Mouse (Mus musculus): ENCODE data around the gene Kif5a.

Gene Kif5a

DNA sequence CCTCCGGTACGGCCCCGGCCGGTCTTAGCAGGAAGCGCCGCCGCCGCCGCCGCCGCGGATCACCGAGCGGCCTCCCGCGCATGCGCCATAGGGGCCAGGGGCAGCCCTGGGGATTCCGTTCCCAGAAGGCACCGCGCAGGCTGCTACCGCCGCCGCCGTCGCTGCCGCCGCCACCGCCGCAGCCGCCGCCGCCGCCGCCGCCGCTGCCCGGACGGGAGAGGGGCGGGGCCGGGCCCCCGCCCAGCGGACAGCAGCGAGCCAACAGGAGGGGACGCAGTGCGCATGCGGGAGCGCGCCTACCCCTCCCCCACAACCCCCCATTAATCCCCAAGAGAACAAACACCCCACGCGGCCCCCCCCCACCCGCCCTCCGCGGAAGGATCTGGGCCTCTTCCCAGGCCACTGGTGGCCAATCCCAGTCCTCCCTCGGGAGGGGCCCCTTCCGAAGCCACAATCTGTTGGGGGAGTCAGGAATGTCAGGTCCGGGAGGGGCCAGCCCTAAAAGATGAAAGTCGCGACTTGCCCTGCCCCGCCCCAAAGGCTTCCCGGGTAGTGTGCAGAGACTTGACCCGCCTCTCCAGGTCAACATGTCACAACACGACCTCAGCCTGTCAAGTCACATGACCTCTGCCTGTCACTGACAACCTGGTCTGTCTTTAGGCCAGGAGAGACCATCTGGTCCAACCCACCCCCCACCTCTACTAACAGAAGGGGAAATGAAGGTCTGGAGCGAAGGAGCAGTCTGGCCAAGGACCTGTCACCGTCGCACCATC, 25.8 kb upstream of the Kif5a start, which contains the start of gene Mbd6:
Mbd6 (minus strand) TSS at position 219 of the 773 bp plus-strand sequence.
- DNase-seq, result peak; percentile 94

GRCm38 (mm10) chr10:127288328-127288799, 25.2 kb upstream of the Kif5a start:
- DNase-seq, result no peak

GRCm38 (mm10) chr10:127287936-127288293, 24.8 kb upstream of the Kif5a start:
- DNase-seq, result no peak

DNA sequence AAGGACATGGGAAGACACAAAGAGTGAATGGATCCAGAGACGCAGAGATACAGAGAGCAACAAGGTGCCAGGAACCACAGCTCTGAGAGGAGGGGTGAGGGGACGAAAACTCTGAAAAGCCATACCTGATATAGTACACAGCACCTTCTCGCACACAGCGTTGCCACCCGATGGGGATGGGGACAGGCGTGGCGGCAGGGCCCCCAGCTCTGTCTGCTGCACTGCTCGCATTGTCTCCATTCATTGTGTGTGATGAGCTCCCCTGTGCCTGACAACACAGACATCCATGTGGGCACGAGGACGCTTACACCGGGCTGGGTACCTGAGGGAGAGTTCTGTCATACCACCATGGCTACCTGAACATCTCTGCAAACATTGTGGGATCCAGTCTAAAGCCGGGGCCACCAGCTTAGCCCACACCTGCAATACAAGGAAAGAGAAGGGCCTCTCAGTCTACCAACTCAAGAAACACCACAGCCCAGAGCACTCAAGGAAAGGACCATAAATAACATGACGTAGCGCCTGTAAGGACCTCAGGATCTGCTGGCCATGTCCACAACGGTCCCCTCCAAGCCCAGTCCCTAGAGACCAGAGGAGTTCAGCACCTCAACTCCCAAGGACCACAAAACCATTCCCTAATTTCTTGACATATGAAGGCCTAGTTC, 24.3 kb upstream of the Kif5a start:
- no peak for DNase-seq

- DNase-seq, result peak; percentile 25
These were observed 23.6 kb upstream of the Kif5a start for GRCm38 (mm10) chr10:127286730-127287129.

GRCm38 (mm10) chr10:127286194-127286593, 23.0 kb upstream of the Kif5a start:
- no peak for DNase-seq

DNA sequence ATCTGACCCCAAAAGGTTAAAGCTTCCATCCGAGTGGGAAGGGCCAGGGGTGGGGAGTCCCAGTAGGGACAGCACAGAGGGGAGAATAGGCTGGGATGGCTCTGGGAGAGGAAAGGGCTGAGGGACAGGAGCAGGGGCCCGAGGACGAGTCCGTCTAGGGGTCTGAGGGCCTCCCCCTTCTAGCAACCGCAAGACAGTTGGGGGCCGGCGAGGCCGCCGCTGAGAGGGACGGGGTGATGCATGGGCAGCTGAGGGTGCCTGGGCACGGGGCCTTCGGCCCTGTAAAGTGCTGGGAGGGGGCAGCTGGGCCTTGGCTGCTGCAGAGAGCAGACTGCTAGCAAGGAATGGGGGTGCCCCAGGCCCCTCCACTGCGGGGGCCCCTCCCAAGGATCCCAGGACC, 22.5 kb upstream of the Kif5a start:
- no peak for DNase-seq

DNA sequence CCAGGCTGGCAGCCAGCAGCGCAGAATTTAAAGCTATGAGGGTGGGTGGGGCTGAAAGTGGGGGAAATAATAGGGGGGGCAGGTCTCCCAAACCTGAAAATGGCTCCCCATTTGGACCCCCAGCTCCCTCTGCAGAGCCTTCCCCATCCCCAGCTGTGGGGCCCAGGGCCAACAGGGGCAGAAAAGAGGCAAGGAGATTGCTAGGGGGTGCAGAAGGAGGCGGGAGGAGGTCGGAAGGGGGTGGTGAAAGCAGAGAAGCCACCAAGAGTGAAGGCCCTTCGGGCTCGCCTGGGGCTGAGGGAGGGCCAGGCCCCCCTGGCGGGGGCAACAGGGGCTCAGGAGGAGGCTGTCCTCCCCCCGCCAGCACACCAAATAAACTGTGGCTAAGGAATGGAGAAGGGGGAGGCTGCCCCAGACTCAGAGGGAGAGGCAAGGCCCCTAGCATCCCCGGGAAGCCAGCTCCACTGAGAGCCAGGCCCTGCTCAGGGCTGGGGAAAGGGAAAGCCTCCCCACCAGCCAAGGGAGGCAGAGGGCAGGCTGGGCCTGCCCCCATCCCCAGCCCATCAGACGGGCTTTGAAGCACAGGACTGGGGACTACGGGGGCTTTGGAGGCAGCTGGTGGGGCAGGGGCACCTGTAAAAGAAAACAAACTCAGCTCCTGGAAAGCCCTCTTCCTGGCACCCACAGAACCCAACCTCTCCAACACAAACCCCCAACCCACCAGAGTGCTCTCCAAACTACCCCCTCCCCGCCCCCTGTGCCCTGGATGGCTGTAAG, 21.8 kb upstream of the Kif5a start:
- no peak for DNase-seq

- DNase-seq, result no peak
These were observed 21.0 kb upstream of the Kif5a start for GRCm38 (mm10) chr10:127284105-127284622.

DNA sequence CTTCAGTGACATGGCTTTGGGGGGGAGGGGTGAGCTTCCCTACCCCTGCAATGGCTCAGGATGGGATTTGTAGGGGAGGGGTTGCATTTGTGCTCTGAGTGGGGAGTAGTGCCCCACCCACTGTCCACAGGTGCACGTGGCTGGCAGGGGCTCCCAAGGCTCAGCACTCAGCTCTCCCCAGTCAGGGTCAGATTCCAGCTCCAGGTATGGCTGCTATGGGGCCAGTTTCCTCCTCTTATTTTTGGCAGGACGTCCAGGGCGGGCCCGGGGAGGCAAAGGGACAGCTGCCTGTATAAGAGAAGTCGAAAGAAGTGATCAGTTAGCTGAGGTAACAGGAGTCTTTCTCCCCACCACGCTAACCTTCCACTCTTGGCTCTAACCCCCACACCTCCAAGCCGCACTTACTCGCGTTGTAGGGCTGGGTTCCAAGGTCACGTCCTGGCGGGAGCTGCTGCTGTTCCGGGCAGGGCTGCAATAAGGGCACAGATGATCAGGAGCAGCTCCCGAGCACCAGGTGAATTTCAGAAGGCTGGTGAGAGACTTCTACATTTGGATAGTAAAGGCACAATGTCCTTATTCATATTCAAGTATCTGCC, 19.6 kb upstream of the Kif5a start:
- DNase-seq, result no peak

DNA sequence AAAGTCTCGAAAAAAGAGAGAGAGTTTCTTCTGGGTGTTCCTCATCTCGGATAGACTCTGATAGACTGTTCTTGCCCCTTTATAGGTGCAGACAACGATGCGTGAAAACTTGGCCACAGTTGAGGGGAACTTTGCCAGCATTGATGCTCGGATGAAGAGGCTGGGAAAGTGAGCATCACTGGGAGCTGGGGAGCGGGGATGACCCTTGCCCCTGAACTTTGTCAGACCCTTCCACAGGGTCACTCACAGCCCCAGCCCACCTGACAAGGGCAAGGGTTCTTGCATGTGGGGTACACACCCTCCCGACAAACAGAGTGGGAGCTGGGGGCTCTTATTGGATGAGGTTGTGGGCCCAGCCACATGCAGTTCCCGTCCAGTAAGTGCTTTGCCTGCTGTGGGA, 18.2 kb upstream of the Kif5a start:
- DNase-seq, result no peak

GRCm38 (mm10) chr10:127279730-127280129, 16.6 kb upstream of the Kif5a start:
- DNase-seq, result no peak

GRCm38 (mm10) chr10:127274261-127275022, 11.3 kb upstream of the Kif5a start:
- DNase-seq, result no peak

GRCm38 (mm10) chr10:127272371-127272770, 9.2 kb upstream of the Kif5a start:
- DNase-seq, result no peak

DNA sequence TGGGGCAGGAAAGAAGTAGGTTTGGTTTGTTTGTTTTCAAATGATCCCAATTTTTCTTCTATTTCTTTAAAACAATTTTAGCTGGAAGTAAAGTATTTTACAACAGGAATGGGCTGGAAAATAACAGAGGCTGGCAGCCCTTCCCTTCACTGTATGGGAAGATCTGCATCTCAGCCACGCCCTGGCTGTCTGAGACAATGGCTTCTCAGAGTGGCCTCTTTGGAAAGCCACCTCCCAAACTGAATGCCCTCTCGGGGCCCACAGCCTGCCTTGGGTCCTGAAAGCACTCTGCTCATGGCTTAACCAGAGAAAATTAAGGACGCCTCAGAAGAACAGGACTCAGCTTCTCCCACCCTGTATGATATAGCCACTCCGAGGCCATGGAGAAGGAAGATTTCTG, 6.7 kb upstream of the Kif5a start:
- no peak for DNase-seq

- DNase-seq, result no peak
These were observed 5.9 kb upstream of the Kif5a start for GRCm38 (mm10) chr10:127269036-127269435.

GRCm38 (mm10) chr10:127268401-127268800, 5.3 kb upstream of the Kif5a start:
- DNase-seq, result no peak

- peak; percentile 17 for DNase-seq
These were observed 4.2 kb upstream of the Kif5a start for GRCm38 (mm10) chr10:127267318-127267717.

- DNase-seq, result peak; percentile 97
These were observed 3.3 kb upstream of the Kif5a start, which contains the start of gene Dctn2 for GRCm38 (mm10) chr10:127266112-127267091. Dctn2 (plus strand) TSS chr10:127266368.

GRCm38 (mm10) chr10:127265727-127266111, 2.6 kb upstream of the Kif5a start:
- DNase-seq, result peak; percentile 24

- DNase-seq, result no peak
These were observed 1.8 kb upstream of the Kif5a start for GRCm38 (mm10) chr10:127264971-127265370.
